Mouse (Mus musculus) hindbrain, embryonic 10.5 days (tissue): ENCODE data around the gene B3gnt8. TPM values are rescaled to one million over a fixed set of nuclear protein-coding genes. Genes with fewer than 3 reads are reported as not detected.

Experiments
- DNase-seq: peaks from one replicate; pipeline ENCODE4 v3.0.0-alpha.2; 2017; ENCODE audit warnings: low spot score
- H3K27ac ChIP-seq: fragments of 300-500 bp; sonication (generic); 2 replicates; pipeline ENCODE4 v1.5.1; 2016; ENCODE audit warnings: mild to moderate bottlenecking, moderate library complexity
- H3K27me3 ChIP-seq: fragments of 300-500 bp; sonication (generic); 2 replicates; pipeline ENCODE4 v1.6.1; 2016; ENCODE audit warnings: mild to moderate bottlenecking; ENCODE audit not compliant: poor library complexity, insufficient read depth, severe bottlenecking
- H3K36me3 ChIP-seq: fragments of 300-500 bp; sonication (generic); 2 replicates; pipeline ENCODE4 v1.6.1; 2016; ENCODE audit warnings: mild to moderate bottlenecking, moderate library complexity
- H3K4me1 ChIP-seq: fragments of 300-500 bp; sonication (generic); replicated peaks from 2 replicates; pipeline ENCODE4 v1.6.1; 2016; ENCODE audit warnings: mild to moderate bottlenecking
- H3K4me3 ChIP-seq: fragments of 300-500 bp; sonication (generic); 2 replicates; pipeline ENCODE4 v1.5.1; 2016; ENCODE audit warnings: mild to moderate bottlenecking, moderate library complexity
- H3K9me3 ChIP-seq: fragments of 300-500 bp; sonication (generic); 2 replicates; pipeline ENCODE4 v1.6.1; 2016; ENCODE audit warnings: mild to moderate bottlenecking, moderate library complexity
- WGBS: fragments of 180-500 bp; shearing (Covaris S2); methylation state at CpG from one replicate; pipeline ENCODE4 v1.1.7; 2016; 5-methylcytosine and 5-hydroxymethylcytosine counted together
- polyA plus RNA-seq: library from polyadenylated mRNA; unstranded; fragments of >200 nt; fragmentation: Nextera tagmentation; extraction: Ambion mirVana; gene quantifications from 2 replicates; pipeline ENCODE4 v1.2.1, GENCODE M21; 2016

Gene B3gnt8
- polyA plus RNA-seq, 1 experiment from 2014 or later: 1.8 TPM

- Histone ChIP-seq H3K9me3 (no peaks in the 10 kb centered on the region), H3K4me1 (peaks cover 23% of the 10 kb centered on the region), H3K36me3 (peaks cover 47% of the 10 kb centered on the region), H3K27me3 (peaks cover 27% of the 10 kb centered on the region), H3K4me3 (no peak overlapping the region), H3K27ac (no peak overlapping the region)
- DNase-seq: no peak
- 77% methylated on average over 5 of the region's 5 CpGs for WGBS
Observed at GRCm38 (mm10) chr7:25624851-25625250, 1.6 kb upstream of the B3gnt8 start.

- H3K4me3 ChIP-seq: no peak overlapping the region
Observed at GRCm38 (mm10) chr7:25625594-25626250, 732 bp upstream of the B3gnt8 start.

GRCm38 (mm10) chr7:25627431-25628322, 1.2 kb downstream of the B3gnt8 start:
- WGBS: 17% methylated on average over 38 of the region's 38 CpGs
- H3K4me1 ChIP-seq: peaks cover 18% of the 10 kb centered on the region
- peaks cover 27% of the 10 kb centered on the region for H3K27me3 ChIP-seq
- peak overlapping the region; percentile 63 for H3K27ac ChIP-seq
- H3K9me3 ChIP-seq: no peaks in the 10 kb centered on the region
- peak; percentile 51 for DNase-seq
- peak overlapping the region; percentile 47 for H3K4me3 ChIP-seq
- H3K36me3 ChIP-seq: peaks cover 59% of the 10 kb centered on the region

More at GRCm38 (mm10) chr7:25625594-25626250, 732 bp upstream of the B3gnt8 start:
- Histone ChIP-seq H3K9me3 (no peaks in the 10 kb centered on the region), H3K27ac (no peak overlapping the region), H3K4me1 (peaks cover 18% of the 10 kb centered on the region), H3K27me3 (peaks cover 27% of the 10 kb centered on the region), H3K36me3 (peaks cover 54% of the 10 kb centered on the region)
- WGBS: 76% methylated on average over 10 of the region's 10 CpGs
- no peak for DNase-seq

- DNase-seq: no peak
- WGBS: 64% methylated on average over 8 of the region's 8 CpGs
- H3K4me3 ChIP-seq: peak overlapping the region; percentile 47; the same call in 1 of the 2 replicates
- H3K27me3 ChIP-seq: peaks cover 27% of the 10 kb centered on the region
- H3K36me3 ChIP-seq: peaks cover 62% of the 10 kb centered on the region
- H3K27ac ChIP-seq: 0 out of 2 replicates have a peak overlapping the region, but pooled peaks have one; percentile 53
- peaks cover 18% of the 10 kb centered on the region for H3K4me1 ChIP-seq
- no peaks in the 10 kb centered on the region for H3K9me3 ChIP-seq
Observed at GRCm38 (mm10) chr7:25628323-25628620, 1.8 kb downstream of the B3gnt8 start.

- peaks cover 16% of the 10 kb centered on the region for H3K27me3 ChIP-seq
- DNase-seq: no peak
- WGBS: 90% methylated on average over 5 of the region's 5 CpGs
- no peak overlapping the region for H3K27ac ChIP-seq
- H3K4me1 ChIP-seq: peaks cover 6% of the 10 kb centered on the region
- H3K9me3 ChIP-seq: no peaks in the 10 kb centered on the region
- H3K4me3 ChIP-seq: no peak overlapping the region
- peaks cover 60% of the 10 kb centered on the region for H3K36me3 ChIP-seq
Observed at GRCm38 (mm10) chr7:25632679-25633078, 6.2 kb downstream of the B3gnt8 start.

GRCm38 (mm10) chr7:25636373-25636772, 9.9 kb downstream of the B3gnt8 start:
- H3K4me1 ChIP-seq: no peaks in the 10 kb centered on the region
- H3K9me3 ChIP-seq: no peaks in the 10 kb centered on the region
- DNase-seq: no peak
- H3K27ac ChIP-seq: no peak overlapping the region
- H3K4me3 ChIP-seq: no peak overlapping the region
- 65% methylated on average over 3 of the region's 3 CpGs for WGBS
- no peaks in the 10 kb centered on the region for H3K27me3 ChIP-seq
- H3K36me3 ChIP-seq: peaks cover 57% of the 10 kb centered on the region

GRCm38 (mm10) chr7:25637099-25637498, 10.6 kb downstream of the B3gnt8 start:
- Histone ChIP-seq H3K4me1 (no peaks in the 10 kb centered on the region), H3K27me3 (no peaks in the 10 kb centered on the region), H3K27ac (no peak overlapping the region), H3K4me3 (no peak overlapping the region), H3K36me3 (peaks cover 55% of the 10 kb centered on the region), H3K9me3 (no peaks in the 10 kb centered on the region)
- WGBS: 91% methylated on average over 5 of the region's 5 CpGs
- DNase-seq: no peak

GRCm38 (mm10) chr7:25639754-25640153, 13.3 kb downstream of the B3gnt8 start:
- DNase-seq: no peak
- H3K4me1 ChIP-seq: no peaks in the 10 kb centered on the region
- H3K4me3 ChIP-seq: no peak overlapping the region
- no peaks in the 10 kb centered on the region for H3K27me3 ChIP-seq
- H3K27ac ChIP-seq: no peak overlapping the region
- no peaks in the 10 kb centered on the region for H3K9me3 ChIP-seq
- peaks cover 42% of the 10 kb centered on the region for H3K36me3 ChIP-seq
- 93% methylated on average over 4 of the region's 4 CpGs for WGBS

GRCm38 (mm10) chr7:25644136-25644535, 17.7 kb downstream of the B3gnt8 start:
- Histone ChIP-seq H3K4me3 (no peak overlapping the region), H3K36me3 (peaks cover 15% of the 10 kb centered on the region; the same call in 1 of the 2 replicates), H3K9me3 (no peaks in the 10 kb centered on the region), H3K4me1 (peaks cover 4% of the 10 kb centered on the region), H3K27me3 (no peaks in the 10 kb centered on the region), H3K27ac (no peak overlapping the region)
- DNase-seq: no peak
- 82% methylated on average over 10 of the region's 10 CpGs for WGBS

- H3K27me3 ChIP-seq: no peaks in the 10 kb centered on the region
- no peak for DNase-seq
- peaks cover 8% of the 10 kb centered on the region for H3K4me1 ChIP-seq
- peaks cover 12% of the 10 kb centered on the region; the same call in 1 of the 2 replicates for H3K36me3 ChIP-seq
- WGBS: 78% methylated on average over 4 of the region's 4 CpGs
- no peak overlapping the region for H3K4me3 ChIP-seq
- H3K9me3 ChIP-seq: no peaks in the 10 kb centered on the region
- H3K27ac ChIP-seq: no peak overlapping the region
Observed at GRCm38 (mm10) chr7:25644631-25645030, 18.2 kb downstream of the B3gnt8 start.

- no peaks in the 10 kb centered on the region for H3K9me3 ChIP-seq
- H3K36me3 ChIP-seq: peaks cover 12% of the 10 kb centered on the region; the same call in 1 of the 2 replicates
- no peak overlapping the region for H3K27ac ChIP-seq
- no peak for DNase-seq
- H3K4me1 ChIP-seq: peaks cover 13% of the 10 kb centered on the region
- WGBS: 57% methylated on average over 14 of the region's 14 CpGs
- H3K4me3 ChIP-seq: no peak overlapping the region
- H3K27me3 ChIP-seq: no peaks in the 10 kb centered on the region
Observed at GRCm38 (mm10) chr7:25645074-25645473, 18.6 kb downstream of the B3gnt8 start.

GRCm38 (mm10) chr7:25647574-25648123, 21.2 kb downstream of the B3gnt8 start:
- Histone ChIP-seq H3K27ac (no peak overlapping the region), H3K4me1 (peaks cover 15% of the 10 kb centered on the region), H3K9me3 (no peaks in the 10 kb centered on the region), H3K36me3 (0 out of 2 replicates have a peak, but pooled peaks cover 3% of the 10 kb centered on the region), H3K4me3 (no peak overlapping the region), H3K27me3 (no peaks in the 10 kb centered on the region)
- DNase-seq: no peak
- WGBS: 64% methylated on average over 5 of the region's 5 CpGs

GRCm38 (mm10) chr7:25649839-25650238, 23.4 kb downstream of the B3gnt8 start:
- no peaks in the 10 kb centered on the region for H3K27me3 ChIP-seq
- peaks cover 15% of the 10 kb centered on the region for H3K4me1 ChIP-seq
- DNase-seq: no peak
- 0 out of 2 replicates have a peak, but pooled peaks cover 3% of the 10 kb centered on the region for H3K36me3 ChIP-seq
- WGBS: 75% methylated on average over 5 of the region's 5 CpGs
- H3K27ac ChIP-seq: no peak overlapping the region
- no peaks in the 10 kb centered on the region for H3K9me3 ChIP-seq
- no peak overlapping the region for H3K4me3 ChIP-seq
